Mouse (Mus musculus) right cerebral cortex, postnatal 4 days (tissue): Measurements from ENCODE around the gene C530025M09Rik.

Experiments
- DNase-seq: peaks from one replicate; pipeline ENCODE4 v3.0.0-alpha.2; 2022

Gene C530025M09Rik

DNA sequence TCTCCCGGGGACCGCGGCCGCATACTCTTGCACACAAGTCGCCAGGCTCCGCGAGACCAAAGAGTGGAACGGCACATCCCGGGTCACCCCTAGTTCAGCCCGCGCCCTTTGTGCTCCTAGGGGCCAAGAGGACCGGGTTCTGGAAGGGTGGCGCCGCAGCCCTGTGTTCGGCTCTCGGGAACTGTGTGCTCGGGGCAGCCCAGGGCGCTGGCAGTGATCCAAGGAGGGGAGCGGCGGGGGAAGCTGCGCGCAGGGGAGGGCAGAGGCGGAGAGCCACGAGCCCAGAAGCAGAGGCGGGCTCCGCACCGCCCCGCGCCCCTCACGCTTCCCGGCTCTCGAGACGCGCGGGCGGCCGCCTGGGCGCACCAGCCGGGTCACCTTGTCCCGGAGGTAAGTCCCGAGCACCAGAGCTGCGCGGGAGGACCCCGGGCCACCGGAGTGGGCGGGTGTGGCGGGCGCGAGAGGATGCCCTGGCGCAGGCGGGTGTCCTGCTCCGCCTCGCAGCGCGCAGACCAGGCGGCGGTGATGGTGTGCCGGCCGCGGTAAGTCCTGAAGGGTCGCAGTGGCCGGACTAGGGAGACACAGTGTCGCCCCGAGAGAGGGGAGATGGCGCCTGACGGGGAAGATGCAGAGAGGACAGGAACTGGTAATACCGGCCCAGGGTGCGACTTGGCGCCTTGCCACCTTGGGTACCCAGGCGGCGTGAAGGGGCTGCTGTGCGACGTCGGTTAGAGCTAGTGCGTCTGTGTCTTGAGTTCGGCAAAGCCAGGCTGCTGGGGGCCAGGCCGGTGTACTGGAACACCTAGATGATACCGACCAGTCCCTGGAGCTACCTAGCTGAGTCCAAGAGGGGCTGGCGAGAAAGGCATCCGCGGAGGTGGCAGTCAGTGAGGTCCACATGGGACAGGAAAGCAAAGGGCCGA, at the start of gene C530025M09Rik:
TSS of gene C530025M09Rik (minus strand) at position 678 of the 923 bp plus-strand sequence.
- peak; percentile 76 for DNase-seq

DNA sequence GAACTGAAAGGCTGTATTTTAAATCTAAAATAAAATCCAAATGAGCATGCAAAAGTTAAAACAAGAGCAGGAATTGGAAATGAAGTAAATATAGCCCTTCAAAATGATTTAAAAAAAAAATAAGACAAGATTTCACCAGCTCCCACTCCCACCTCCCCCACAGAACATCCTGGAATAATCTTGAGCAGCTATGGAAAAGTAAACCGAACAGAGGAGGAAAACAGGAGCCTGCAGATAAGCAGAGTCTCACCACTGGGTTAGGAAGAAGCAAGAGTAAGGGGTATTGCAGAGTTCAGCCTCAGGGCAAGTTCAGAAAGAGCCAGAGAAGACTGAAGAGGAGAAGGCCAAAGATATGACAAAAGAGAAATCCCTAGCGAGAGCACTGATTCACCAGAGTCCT, 46.9 kb upstream of the C530025M09Rik start:
- no peak for DNase-seq

DNA sequence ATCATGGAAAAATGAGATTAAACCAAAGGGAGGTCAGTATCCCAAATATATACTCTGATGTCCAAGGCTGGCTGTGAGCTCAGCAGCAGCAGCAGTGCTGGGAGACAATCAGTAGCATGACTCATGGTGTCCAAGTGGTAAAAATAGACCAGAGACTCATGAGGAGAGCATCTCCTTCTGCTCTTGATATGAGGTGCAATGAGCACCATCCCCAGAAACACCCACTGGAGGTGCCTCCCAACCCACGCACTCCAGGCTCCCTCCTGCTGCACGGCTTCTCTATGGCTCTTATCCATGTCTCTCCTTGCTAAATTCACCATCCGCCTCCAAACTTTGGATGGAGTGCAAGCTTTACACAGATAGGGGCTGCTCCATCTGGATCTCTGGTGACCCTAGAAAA, 42.3 kb upstream of the C530025M09Rik start:
- DNase-seq = no peak

DNA sequence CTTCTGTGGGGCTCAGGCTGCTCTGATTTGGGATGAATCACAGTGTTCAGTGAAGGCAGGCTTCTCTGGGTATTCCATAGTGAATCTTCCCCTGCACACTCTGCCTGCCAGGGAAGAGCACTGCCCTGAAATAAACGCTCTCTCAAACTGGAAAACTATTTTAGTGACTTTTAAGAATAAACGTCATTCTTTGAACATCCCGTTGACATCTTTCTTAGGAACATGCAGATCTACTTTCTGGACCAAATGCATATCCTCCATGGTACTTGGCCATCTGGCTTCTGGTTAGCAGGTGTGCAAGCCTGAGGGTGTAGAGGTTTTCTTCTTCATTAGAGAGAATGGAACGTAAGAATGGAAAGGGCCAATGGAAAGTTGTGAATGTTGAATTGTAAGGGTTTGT, 41.5 kb upstream of the C530025M09Rik start:
- no peak for DNase-seq

DNA sequence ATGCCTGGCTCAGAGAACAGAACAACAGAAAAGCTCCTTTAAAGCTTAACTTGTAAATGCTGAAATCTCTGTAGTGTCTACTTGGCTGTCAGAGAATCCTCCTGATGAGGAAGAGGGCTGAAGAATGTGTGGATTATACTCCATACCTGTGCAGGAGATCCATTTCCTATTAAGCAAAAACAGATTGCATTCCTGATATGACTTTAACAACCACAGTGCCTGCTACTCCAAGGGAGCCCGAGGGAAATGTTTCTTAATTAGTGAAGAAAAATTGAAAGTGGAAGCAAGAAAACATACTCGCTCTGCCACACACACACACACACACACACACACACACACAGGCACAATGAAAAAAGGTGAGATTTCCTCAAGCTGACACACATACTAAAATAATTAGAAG, 39.5 kb upstream of the C530025M09Rik start:
- no peak for DNase-seq

DNA sequence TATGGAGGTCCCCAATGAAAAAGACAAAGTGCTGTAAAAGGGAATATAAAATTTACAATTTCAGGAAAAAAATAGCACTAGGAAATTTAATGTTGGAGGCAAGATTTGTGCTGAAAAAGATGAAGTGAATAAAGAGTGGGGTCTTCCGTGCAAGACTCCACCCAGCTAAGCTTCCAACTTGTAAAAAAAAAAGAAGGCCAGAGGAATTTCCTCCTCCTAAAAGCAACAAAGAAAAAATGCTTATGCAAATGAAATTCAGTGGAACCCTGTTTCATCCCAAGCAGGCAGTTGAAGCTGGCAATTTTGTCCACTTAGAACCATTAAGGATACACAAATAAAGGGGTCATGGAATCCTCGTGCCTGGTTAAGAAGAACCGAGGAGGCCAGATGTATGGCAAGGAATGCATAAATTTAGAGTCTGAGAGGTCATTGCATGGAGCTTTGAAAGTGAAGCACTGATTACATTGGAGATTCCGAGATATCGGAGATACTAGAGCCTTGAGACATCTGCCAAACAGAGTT, 35.0 kb upstream of the C530025M09Rik start:
- DNase-seq = no peak

DNA sequence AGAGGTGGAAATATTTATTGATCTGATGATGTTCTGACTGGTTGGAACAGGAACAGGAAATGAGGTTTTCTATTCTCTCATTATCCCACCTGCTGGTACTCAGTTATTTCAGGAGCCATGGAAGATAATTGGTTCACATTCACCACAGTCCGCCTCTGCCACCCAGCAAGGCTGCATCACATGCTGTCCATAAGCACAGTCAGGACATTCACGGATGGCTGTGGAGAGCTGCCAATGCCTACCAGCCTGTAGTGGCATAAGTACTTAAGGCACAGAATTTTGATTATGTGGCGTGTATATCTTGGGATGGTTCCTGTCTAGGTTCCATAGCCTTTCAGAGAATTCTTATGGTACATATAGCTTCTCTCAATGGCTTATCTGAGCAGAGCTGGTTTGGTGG, 30.0 kb upstream of the C530025M09Rik start:
- no peak for DNase-seq

DNA sequence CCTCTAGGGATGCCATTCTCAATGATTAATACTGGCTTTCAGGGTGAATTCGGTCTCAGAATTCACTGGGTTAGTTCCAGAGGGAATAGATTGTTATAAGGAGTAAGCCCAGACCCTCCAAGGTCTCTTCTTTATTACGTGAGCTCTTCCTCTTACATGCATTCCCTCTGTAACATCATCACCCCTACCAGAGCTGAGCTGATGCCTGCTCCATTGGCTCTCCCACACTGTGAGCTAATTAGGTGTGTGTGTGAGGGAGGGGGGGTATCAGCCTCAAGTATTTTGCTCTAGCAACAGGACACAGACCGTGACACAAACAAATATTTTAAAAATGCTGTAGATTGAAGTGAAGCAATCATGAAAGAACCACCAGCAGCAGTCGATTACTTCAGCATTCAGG, 17.8 kb upstream of the C530025M09Rik start:
- DNase-seq = no peak

DNA sequence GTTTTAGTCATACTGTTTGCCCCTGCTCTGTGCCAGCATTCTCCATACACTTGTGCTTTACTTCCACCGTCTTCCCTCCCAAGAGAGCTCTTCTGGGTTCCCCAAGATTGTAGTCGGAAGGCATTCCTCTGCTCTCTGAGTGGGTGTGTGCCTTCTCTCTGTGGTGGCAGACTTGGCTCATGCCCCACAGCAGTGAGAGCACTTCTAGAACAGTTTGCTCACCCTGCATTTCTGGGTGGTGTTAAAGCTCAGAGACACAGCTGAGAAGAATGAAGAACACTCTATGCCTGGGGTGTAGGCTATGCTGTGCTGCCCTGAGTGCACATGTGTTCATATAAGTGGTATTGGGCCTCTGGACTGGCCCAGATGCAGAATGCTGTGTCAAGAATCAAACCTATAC, 13.6 kb upstream of the C530025M09Rik start:
- DNase-seq = no peak

DNA sequence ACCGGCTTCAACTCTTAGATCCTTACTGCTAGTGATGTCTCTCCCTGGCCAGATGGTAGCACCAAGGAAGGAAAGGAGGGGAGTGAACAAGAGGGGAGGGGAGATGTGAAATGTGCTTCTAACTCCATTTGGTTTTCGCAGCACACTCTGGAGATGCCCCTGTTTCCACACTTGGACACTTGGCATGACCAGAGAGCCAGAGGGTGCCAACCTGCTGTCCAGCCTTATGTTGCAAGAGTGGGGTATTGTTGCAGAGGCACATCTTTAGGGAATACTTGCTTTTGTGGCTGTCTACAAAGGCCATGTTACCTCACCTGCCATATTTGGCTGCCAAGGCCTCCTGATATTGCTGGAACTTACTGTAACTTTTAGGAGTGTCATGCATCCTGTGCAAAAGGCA, 8.7 kb upstream of the C530025M09Rik start:
- DNase-seq = no peak

DNA sequence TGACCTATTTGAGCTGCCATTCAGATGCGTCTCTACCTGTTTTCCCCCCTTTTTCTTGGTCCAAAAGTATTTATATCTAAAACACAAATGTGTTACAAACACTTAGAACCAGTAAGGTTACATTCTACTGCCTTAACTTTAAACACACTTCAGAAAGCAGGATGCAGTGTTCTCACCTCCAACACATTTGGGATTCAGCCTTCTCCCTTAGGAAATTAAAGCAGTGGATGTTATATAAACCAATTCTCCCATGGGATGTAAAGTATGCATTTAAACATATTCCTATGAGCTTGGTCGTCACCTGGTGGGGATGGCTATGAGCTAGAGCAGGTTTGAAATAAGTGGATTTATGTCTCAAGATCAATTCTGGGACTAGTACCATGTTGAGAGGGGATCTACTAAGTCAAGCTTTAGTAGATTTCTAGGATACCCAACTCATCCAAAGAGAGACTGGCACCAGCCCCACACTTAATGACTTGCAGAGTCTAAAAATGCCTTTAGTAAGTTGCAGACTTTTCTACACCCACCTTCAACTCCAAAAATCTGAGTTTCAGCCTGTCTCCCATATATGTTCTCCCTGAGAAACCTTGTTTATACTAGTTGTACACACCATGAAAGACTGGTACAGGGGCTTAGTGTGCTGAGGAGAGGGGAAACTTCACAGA, 5.6 kb upstream of the C530025M09Rik start:
- DNase-seq = no peak

DNA sequence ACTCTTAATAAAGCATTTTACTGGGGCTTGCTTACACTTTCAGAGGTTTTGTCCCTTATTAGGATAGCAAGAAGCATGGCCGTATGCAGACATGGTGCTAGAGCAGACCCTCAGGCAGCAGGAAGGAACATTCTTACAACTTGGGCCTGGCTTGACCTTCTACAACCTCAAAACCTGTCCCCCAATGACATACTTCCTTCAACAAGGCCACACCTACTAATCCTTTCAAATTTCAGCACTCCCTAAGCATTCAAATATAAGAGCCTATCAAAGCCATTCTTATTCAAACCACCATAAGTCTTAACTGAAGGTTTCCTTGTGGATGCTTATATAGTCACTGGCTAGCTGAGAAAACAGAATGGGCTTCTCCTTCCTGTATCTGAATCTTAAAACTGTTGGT, 4.1 kb upstream of the C530025M09Rik start:
- DNase-seq = no peak

DNA sequence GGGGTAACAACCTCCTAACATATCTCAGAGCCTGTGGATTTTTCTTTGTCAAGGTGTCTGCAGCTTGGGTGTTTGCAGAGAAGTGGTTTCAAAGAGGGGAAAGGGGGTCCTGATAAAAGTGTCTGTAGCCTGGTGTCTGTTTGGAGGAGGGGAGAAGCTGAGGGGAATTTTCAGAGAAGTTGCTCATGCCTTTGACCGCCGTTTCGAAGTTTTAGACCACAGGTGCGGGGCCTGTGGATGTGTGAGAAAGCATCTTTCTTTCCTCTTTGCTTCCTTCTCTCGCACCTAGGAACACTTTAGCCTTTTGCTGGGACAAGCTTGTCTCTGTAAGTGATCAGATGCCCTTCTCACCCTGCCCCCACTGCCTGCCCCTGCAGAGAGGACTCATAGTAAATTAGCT, 1.3 kb upstream of the C530025M09Rik start:
- no peak for DNase-seq

DNA sequence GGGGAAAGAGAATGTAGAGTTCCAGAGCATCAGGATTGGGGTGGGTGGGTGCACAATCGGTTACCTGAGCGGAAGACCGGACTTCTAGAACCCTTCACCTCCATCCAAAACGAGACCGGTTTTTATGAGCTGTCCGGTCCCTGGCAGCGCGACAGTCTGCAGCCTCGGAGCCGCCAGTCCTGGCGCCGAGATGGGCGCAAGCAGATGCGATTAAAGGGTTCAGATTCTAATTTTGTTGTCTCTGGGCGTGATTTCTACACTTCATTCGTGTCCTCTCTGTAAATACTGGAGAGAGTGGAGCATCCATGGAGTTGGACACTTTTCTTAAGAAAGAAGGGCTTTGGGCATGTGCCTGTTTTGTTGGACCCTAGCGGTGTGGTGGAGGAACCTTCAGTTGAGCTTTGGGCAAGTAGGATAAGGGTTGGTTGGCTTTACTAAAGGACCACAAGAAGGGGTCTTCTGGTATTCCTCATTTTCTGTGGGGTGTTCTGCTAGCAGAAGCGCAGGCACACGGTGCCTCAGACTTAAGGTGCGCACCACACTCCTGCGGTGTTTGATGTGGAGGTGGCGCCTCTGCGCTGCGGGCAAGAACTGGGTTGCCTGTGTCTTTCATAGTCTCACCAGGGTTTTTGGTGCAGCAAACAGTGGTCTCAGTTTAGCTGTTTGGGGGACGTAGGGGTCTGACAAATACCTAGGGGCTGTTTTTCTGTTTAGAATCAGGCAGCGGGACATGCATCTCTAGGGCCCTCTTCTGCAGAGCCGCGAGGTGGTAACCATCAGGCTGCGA, 639 bp upstream of the C530025M09Rik start:
- peak; percentile 32 for DNase-seq

DNA sequence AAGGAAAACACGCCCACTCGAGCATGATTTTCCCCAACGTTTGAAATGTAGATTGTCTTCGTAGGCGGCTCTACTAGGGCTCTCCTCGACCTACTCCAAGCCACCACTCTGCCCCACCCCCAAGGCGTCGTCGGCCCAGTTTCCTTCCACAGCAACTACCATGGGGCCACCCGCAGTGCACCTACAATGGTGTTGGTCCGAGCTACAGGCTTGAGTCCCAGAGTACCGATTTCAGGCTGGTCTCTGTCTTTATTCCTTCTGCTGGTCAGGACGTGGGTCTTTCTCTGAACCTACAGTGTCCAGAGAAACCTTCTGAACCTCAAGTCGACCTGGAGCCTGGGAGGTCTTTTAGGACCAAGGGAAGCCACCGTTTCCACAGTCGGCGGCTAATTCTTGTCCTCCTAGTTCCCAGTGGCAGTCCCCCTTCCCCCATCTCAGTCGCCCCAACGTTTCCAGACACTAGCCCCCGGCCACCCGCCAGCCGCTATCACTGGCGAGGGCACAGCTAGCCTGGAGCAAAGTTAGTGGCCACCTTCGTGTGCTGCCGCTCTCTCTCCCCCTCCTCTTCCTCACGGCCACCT, 968 bp downstream of the C530025M09Rik start:
- DNase-seq = peak; percentile 32

DNA sequence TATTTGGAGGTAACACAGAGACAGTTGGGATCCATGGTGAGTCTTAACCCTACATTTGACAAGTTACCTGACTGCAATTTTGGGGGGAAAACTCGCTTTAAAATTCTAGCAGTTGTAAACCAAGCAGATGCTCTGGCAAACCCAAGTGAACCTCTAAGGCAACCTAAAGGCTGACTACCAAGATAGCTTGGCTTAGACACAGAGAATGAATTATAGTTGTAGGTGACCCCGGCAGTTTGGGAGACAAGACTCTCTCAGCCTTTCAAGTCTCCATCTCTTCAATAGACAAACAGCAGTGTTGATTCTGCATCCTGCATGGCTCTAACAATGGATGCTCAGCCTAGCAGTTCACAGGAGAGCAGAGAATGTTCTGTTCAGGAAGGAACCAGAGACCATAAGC, 2.1 kb downstream of the C530025M09Rik start, which contains the start of gene Syndig1:
TSS of gene Syndig1 (plus strand) at position 301 of the 400 bp plus-strand sequence.
- DNase-seq = no peak

DNA sequence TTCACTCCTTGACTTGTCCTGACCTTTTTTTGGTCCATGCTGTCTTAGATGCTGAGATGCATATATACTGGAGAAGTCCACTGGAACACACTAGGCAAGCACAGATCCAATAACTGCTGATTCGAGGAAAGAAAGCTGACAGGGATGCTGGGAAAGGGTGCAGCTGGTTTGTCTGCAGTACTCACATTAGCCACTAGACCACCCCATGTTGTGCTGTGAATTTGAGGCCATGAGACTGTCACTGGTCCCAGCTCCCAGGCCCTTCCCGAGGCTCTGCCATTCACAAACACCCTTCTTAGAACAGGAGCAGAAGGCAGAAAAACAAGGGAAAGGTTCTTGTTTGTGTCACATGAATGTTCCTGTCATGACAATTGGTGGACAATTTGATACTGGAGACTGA, 10.8 kb downstream of the C530025M09Rik start:
- no peak for DNase-seq

DNA sequence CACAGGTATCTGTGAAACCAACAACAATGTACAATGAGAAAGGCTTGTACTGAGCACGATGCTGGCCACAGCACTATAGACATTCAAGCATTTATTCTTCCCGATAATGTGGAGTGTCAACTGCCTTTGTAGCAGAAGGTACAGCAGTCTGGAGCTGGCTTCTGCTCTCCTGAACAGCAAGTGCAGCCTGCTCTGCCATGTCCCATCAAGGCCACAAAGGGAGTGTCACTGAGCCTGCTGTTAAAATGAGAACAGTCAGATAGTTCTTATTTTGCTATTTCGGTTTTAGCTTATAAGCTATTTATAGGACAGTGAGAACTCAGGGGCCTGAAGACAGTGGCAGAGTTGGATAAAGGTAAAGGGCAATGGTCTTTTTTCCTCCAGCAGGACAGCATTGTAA, 11.3 kb downstream of the C530025M09Rik start:
- no peak for DNase-seq

DNA sequence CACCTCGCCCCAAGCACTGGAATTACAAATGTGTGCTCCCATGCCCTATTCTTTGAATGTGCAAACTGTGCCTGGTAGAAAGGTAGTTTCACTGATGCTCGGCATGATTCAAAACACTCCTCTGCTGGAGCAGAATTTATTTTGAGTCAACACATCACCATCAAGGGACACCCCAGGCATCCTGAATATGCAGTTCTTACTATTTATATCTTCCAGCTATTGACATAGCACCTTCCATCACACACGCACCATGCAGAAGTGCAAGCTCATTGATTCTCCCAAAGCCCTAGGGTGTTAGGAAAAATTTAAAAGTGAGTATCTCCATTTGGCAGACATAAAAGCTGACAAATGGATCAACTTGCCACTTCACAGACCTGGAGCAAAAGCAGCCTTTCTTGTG, 12.6 kb downstream of the C530025M09Rik start:
- DNase-seq = no peak

DNA sequence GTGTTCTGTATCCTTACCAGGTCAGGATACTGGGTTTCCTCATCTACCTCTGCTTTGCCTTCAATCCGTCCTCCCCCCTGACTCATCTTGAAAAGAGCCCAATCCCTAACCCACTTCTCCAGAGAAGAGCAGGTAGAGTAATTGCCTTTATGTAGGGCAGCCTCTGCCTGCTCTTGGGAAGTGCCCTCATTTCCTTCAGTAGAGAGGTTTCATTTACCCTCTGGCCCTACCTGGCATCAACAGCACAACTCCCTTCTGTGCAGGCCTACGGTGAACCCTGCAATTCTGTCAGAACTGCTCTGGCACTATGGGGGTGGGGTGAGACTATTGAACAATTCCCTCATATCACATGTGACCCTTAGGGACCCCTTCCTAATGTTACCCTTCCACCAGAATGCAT, 18.1 kb downstream of the C530025M09Rik start:
- DNase-seq = no peak

DNA sequence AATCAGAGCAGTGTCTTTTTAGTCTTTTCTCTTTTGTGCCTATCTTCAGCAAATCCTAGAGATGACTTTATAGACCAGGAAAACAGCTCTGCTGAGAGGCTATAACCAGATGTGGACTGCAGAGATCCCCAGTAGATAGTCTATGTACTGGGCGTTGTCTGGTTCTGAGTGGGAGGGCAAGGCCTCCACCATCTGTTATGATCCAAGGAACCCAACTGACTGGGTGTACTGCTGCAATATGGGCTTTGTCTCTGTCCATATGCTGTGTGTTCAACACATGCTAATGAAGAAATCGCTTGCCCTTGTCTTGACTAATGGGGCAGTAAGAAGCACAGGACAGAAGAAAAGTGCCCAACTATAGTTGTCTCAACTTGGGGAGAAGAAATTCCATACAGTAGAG, 25.8 kb downstream of the C530025M09Rik start:
- no peak for DNase-seq

DNA sequence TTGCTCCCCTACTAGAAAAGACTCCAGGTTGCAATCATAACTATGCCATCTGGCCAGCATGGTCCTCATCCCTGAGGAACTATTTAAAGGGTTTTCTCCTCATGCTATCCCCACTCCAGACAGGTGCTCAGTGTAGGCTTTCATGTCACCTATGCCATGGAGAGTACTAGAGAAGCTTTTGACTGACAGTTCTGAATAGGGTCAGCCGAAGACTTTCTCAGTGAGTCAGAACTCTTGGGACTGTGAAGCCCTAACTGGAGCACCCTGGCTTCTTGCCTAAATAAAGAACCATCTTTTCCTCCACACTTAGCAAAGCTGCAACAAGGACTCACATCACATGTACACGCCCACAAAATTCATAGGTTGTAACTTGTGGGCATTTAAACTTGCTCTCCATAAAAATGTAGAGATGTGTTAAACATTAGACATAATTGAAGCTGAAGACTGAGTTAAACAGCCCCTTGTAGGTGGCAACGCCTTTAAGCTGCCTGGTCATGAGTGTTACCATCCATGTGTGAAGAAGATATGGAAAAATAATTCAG, 26.3 kb downstream of the C530025M09Rik start:
- DNase-seq = no peak
